ENCODE assay signal across 19 mouse cellular contexts in genomic region chr8:120630031-120630430, GRCm38 (mm10). TPM values are rescaled to one million over a fixed set of nuclear protein-coding genes. Genes with fewer than 3 reads are reported as not detected.
A peak's percentile ranks its signal among the peaks of the same experiment; 100 is the strongest.
DNase-seq lines count a peak whose midpoint lies in the region; TF ChIP-seq lines count a peak whose summit lies in the region.
"Had no signal": no experiment of that assay in that cellular context is flagged by ENCODE, and none has a peak within 500 bp of the region (broad histone marks: within the 10 kb centered on the region; RNA-seq: fewer than 3 reads in every experiment).

No protein-coding gene starts in this region.

- no peaks in the 10 kb centered on the region for H3K9me3 ChIP-seq in limb, embryonic 10.5 days (replicated peaks)
- H3K9me3 ChIP-seq: forebrain, embryonic 13.5 days had no signal

- no peak for TF ChIP-seq CTCF in layer of hippocampus, adult 2 months (conservative IDR thresholded peaks at IDR 0.05)
- no peak for TF ChIP-seq CTCF in testis, adult 2 months (IDR thresholded peaks at IDR 0.05; ENCODE audit: control insufficient read depth, insufficient read depth, insufficient replicate concordance, low read depth, low read length)

- no peaks in the 10 kb centered on the region for H3K36me3 ChIP-seq in testis, adult 2 months (ENCODE audit: control insufficient read depth, insufficient read depth, low read length)
- H3K36me3 ChIP-seq in limb, embryonic 10.5 days: no peaks in the 10 kb centered on the region
- H3K36me3 ChIP-seq: embryonic facial prominence, embryonic 10.5 days; G1E had no signal

- no peak overlapping the region for H3K4me3 ChIP-seq in layer of hippocampus, adult 2 months
- peak overlapping the region; percentile 51 for H3K4me3 ChIP-seq in testis, adult 2 months (ENCODE audit: control insufficient read depth, low read depth, low read length)
- H3K4me3 ChIP-seq in limb, embryonic 10.5 days: no peak overlapping the region
- H3K4me3 ChIP-seq: embryonic facial prominence, embryonic 10.5 days; forebrain, embryonic 13.5 days; gastrocnemius, adult 2 months had no signal

- H3K27me3 ChIP-seq in testis, adult 2 months (ENCODE audit: control insufficient read depth, insufficient read depth, low read length): no peaks in the 10 kb centered on the region
- peaks cover 53% of the 10 kb centered on the region for H3K27me3 ChIP-seq in limb, embryonic 10.5 days (ENCODE audit: low read depth, poor library complexity, severe bottlenecking)

- WGBS in limb, embryonic 10.5 days: 57% methylated on average over 5 of the region's 5 CpGs

- TF ChIP-seq POLR2A in testis, adult 2 months (IDR thresholded peaks at IDR 0.05; ENCODE audit: control insufficient read depth, low read depth, low read length): no peak

- peak overlapping the region; percentile 78; the same call in 1 of the 2 replicates for H3K27ac ChIP-seq in layer of hippocampus, adult 2 months
- H3K27ac ChIP-seq in testis, adult 2 months (ENCODE audit: control insufficient read depth, insufficient read depth, low read depth, low read length): no peak overlapping the region
- H3K27ac ChIP-seq in limb, embryonic 10.5 days: peak overlapping the region; percentile 14; the same call in 1 of the 2 replicates
- H3K27ac ChIP-seq: embryonic facial prominence, embryonic 10.5 days; forebrain, embryonic 13.5 days; gastrocnemius, adult 2 months; hindbrain, embryonic 14.5 days had no signal

- no peak for DNase-seq in layer of hippocampus, adult 2 months (ENCODE audit: low spot score in 2 of 2)
- no peak for DNase-seq in layer of hippocampus, adult 11-12 months (ENCODE audit: low spot score)
- no peak for DNase-seq in testis, postnatal 14 days (ENCODE audit: low spot score)
- DNase-seq in limb, embryonic 10.5 days (ENCODE audit: low spot score): no peak
- DNase-seq in Muller cell, postnatal 12 days (ENCODE audit: inconsistent ontology term): no peak
- DNase-seq: adrenal gland, adult 2 months; adrenal gland, postnatal 25 days; cerebellum, adult 2 months; forebrain, postnatal 0 days; gastrocnemius, adult 2 months; gastrocnemius, postnatal 25 days; heart, postnatal 10 days; heart, postnatal 4 days had no signal

- peaks cover 11% of the 10 kb centered on the region for H3K4me1 ChIP-seq in testis, adult 2 months (ENCODE audit: control insufficient read depth, insufficient read depth, low read length)
- peaks cover 50% of the 10 kb centered on the region for H3K4me1 ChIP-seq in limb, embryonic 10.5 days

RNA-seq across cellular contexts. Expression of gene 1190005I06Rik, which starts 17.4 kb away (rescaled TPM):
- total RNA-seq in layer of hippocampus, adult 2 months (2021): 10 to 100 TPM; 14.0 to 15.6 TPM
- polyA plus RNA-seq in testis, adult 2 months (2012; rRNA removed): 10.4 and 10.9 TPM in 2 replicates
- 2.7 and 3.4 TPM in 2 replicates for polyA plus RNA-seq in limb, embryonic 10.5 days (2016; fragmentation: Nextera tagmentation; extraction: Ambion mirVana)
- total RNA-seq: granulocyte monocyte progenitor cell, adult 5-6 weeks had no signal

RNA-seq across cellular contexts. Expression of gene Gm27021, which starts 37.8 kb away (rescaled TPM):
- under 1 TPM in 1 of 2 experiments, not detected in 1; 0.69 TPM for total RNA-seq in layer of hippocampus, adult 2 months (2021)
- polyA plus RNA-seq in testis, adult 2 months (2012; rRNA removed): 0.57 and 0.59 TPM in 2 replicates
- polyA plus RNA-seq in limb, embryonic 10.5 days (2016; fragmentation: Nextera tagmentation; extraction: Ambion mirVana): 3.4 and 3.8 TPM in 2 replicates
- total RNA-seq: adrenal gland, adult 2 months; adrenal gland, postnatal 25 days; G1E; gastrocnemius, adult 2 months; gastrocnemius, postnatal 25 days; granulocyte monocyte progenitor cell, adult 5-6 weeks; heart, postnatal 4 days had no signal

RNA-seq across cellular contexts. Expression of gene Cox4i1, which starts 38.0 kb away (rescaled TPM):
- 1,000 to 10,000 TPM in 1 of 2 experiments, 100 to 1,000 TPM in 1; 991 to 1,040 TPM for total RNA-seq in layer of hippocampus, adult 2 months (2021)
- 803 and 957 TPM in 2 replicates for polyA plus RNA-seq in testis, adult 2 months (2012; rRNA removed)
- 879 and 888 TPM in 2 replicates for polyA plus RNA-seq in limb, embryonic 10.5 days (2016; fragmentation: Nextera tagmentation; extraction: Ambion mirVana)

RNA-seq across cellular contexts. Expression of gene Emc8, which starts 38.3 kb away (rescaled TPM):
- total RNA-seq in layer of hippocampus, adult 2 months (2021): 10 to 100 TPM; 74.1 to 85.4 TPM
- 29.4 and 38.1 TPM in 2 replicates for polyA plus RNA-seq in testis, adult 2 months (2012; rRNA removed)
- polyA plus RNA-seq in limb, embryonic 10.5 days (2016; fragmentation: Nextera tagmentation; extraction: Ambion mirVana): 372 and 439 TPM in 2 replicates

RNA-seq across cellular contexts. Expression of gene Gins2, which starts 40.9 kb away (rescaled TPM):
- total RNA-seq in layer of hippocampus, adult 2 months (2021): 1 to 10 TPM; 5.2 to 6.2 TPM
- polyA plus RNA-seq in testis, adult 2 months (2012; rRNA removed): 26.9 and 32.1 TPM in 2 replicates
- 153 and 167 TPM in 2 replicates for polyA plus RNA-seq in limb, embryonic 10.5 days (2016; fragmentation: Nextera tagmentation; extraction: Ambion mirVana)
